Mouse (Mus musculus) bone marrow, adult 2 months (tissue): ENCODE data around the gene Prmt1. TPM values are rescaled to one million over a fixed set of nuclear protein-coding genes. Genes with fewer than 3 reads are reported as not detected.

Experiments
- H3K27ac ChIP-seq: fragments of 200-500 bp; 2 replicates; pipeline ENCODE4 v1.5.1; 2012; ENCODE audit warnings: low read depth, mild to moderate bottlenecking, control low read depth, inconsistent platforms, low read length; ENCODE audit not compliant: control insufficient read depth, poor library complexity, insufficient read depth
- H3K4me1 ChIP-seq: fragments of 200-500 bp; 2 replicates; pipeline ENCODE4 v1.6.1; 2011; ENCODE audit warnings: low read length; ENCODE audit not compliant: control insufficient read depth, insufficient read depth
- H3K4me3 ChIP-seq: fragments of 200-500 bp; replicated peaks from 2 replicates; pipeline ENCODE3; 2011; ENCODE audit warnings: mild to moderate bottlenecking, low read depth, low read length, control low read depth; ENCODE audit not compliant: control insufficient read depth
- CTCF ChIP-seq: fragments of 200-500 bp; IDR thresholded peaks from 2 replicates; pipeline ENCODE4 v1.5.1; 2011; ENCODE audit warnings: low read length, control low read depth; ENCODE audit not compliant: control insufficient read depth, insufficient read depth
- POLR2A ChIP-seq: fragments of 200-500 bp; IDR thresholded peaks from 2 replicates; pipeline ENCODE4 v1.6.1; 2011; ENCODE audit warnings: low read depth, mild to moderate bottlenecking, control low read depth, low read length, borderline replicate concordance; ENCODE audit not compliant: control insufficient read depth
- WGBS: fragments of 180-500 bp; shearing (Covaris S2); methylation state at CpG from one replicate; pipeline ENCODE4 v1.1.7; 2018; 5-methylcytosine and 5-hydroxymethylcytosine counted together
- polyA plus RNA-seq: library from polyadenylated mRNA; stranded (reverse); fragments of >200 nt; gene quantifications from 2 replicates; pipeline ENCODE4 v1.2.4, GENCODE M21; 2011; ENCODE audit warnings: low replicate concordance; ENCODE audit not compliant: missing spikeins, insufficient read depth, insufficient read length

Prmt1 gene
- polyA plus RNA-seq, 1 experiment: 337 TPM

- 48% methylated on average over 6 of the region's 6 CpGs for WGBS
- peaks cover 1% of the 10 kb centered on the region; the same call in 1 of the 2 replicates for H3K4me1 ChIP-seq
- no peak overlapping the region for H3K4me3 ChIP-seq
- no peak overlapping the region for H3K27ac ChIP-seq
- TF ChIP-seq CTCF: no peak
- TF ChIP-seq POLR2A: no peak
Measured at GRCm38 (mm10) chr7:44975117-44975419, 11.3 kb downstream of the Prmt1 start.

- peak within 1 kb of the TSS; percentile 37 for H3K4me3 ChIP-seq
- WGBS: 10% methylated on average over 22 of the region's 22 CpGs
- peak within 1 kb of the TSS; percentile 18 for H3K27ac ChIP-seq
- H3K4me1 ChIP-seq: peaks cover 1% of the 10 kb centered on the region; the same call in 1 of the 2 replicates
- TF ChIP-seq POLR2A (no peak), CTCF (no peak)
Measured at GRCm38 (mm10) chr7:44974383-44975116, 11.8 kb downstream of the Prmt1 start, which contains the start of gene Cpt1c. TSS of gene Cpt1c (minus strand) at chr7:44974851.

GRCm38 (mm10) chr7:44973415-44974130 lies 12.8 kb downstream of the Prmt1 start:
- no peak overlapping the region for H3K4me3 ChIP-seq

GRCm38 (mm10) chr7:44971142-44971541 lies 15.2 kb downstream of the Prmt1 start:
- 65% methylated on average over 7 of the region's 7 CpGs for WGBS
- no peak overlapping the region for H3K4me3 ChIP-seq
- peaks cover 1% of the 10 kb centered on the region; the same call in 1 of the 2 replicates for H3K4me1 ChIP-seq
- no peak overlapping the region for H3K27ac ChIP-seq
- TF ChIP-seq POLR2A (no peak), CTCF (no peak)

More at GRCm38 (mm10) chr7:44973415-44974130, 12.8 kb downstream of the Prmt1 start:
- no peak overlapping the region for H3K27ac ChIP-seq
- WGBS: 69% methylated on average over 14 of the region's 14 CpGs
- TF ChIP-seq CTCF: no peak
- TF ChIP-seq POLR2A: no peak
- H3K4me1 ChIP-seq: peaks cover 1% of the 10 kb centered on the region; the same call in 1 of the 2 replicates

GRCm38 (mm10) chr7:44970231-44970691 lies 16.1 kb downstream of the Prmt1 start:
- Histone ChIP-seq H3K4me3 (peak overlapping the region; percentile 60), H3K27ac (no peak overlapping the region), H3K4me1 (peaks cover 1% of the 10 kb centered on the region; the same call in 1 of the 2 replicates)
- TF ChIP-seq CTCF: no peak
- no peak for TF ChIP-seq POLR2A
- WGBS: under 1% methylated on average over 36 of the region's 36 CpGs

- 80% methylated on average over 15 of the region's 15 CpGs for WGBS
- H3K4me3 ChIP-seq: no peak overlapping the region
- peaks cover 1% of the 10 kb centered on the region; the same call in 1 of the 2 replicates for H3K4me1 ChIP-seq
- TF ChIP-seq CTCF (no peak), POLR2A (no peak)
- H3K27ac ChIP-seq: no peak overlapping the region
Measured at GRCm38 (mm10) chr7:44966638-44967037, 19.7 kb downstream of the Prmt1 start.

GRCm38 (mm10) chr7:44965975-44966374 lies 20.4 kb downstream of the Prmt1 start:
- no peak overlapping the region for H3K27ac ChIP-seq
- 53% methylated on average over 7 of the region's 7 CpGs for WGBS
- no peak overlapping the region for H3K4me3 ChIP-seq
- peaks cover 1% of the 10 kb centered on the region; the same call in 1 of the 2 replicates for H3K4me1 ChIP-seq
- TF ChIP-seq CTCF (peak; percentile 28; the same call in 1 of the 2 replicates), POLR2A (no peak)

- no peak for TF ChIP-seq CTCF
- TF ChIP-seq POLR2A: no peak
- H3K27ac ChIP-seq: no peak overlapping the region
- H3K4me3 ChIP-seq: no peak overlapping the region
- peaks cover under 1% of the 10 kb centered on the region; the same call in 1 of the 2 replicates for H3K4me1 ChIP-seq
- WGBS: 89% methylated on average over 13 of the region's 13 CpGs
Measured at GRCm38 (mm10) chr7:44964990-44965389, 21.4 kb downstream of the Prmt1 start.
